Comparison of ENCODE assay signal across 2 mouse cellular contexts in genomic region chr6:121272075-121272800, GRCm38 (mm10).
TF ChIP-seq lines count a peak whose summit lies in the region.

No protein-coding gene starts in this region.

TF ChIP-seq in C2C12, 6 proteins besides CTCF, POLR2A, EP300 and RAD21 (continued from another document):
- TF ChIP-seq USF1 (IDR thresholded peaks at IDR 0.05; ENCODE audit: low read depth) (no peak), CEBPB (IDR thresholded peaks at IDR 0.05; ENCODE audit: low read depth) (no peak)

TF ChIP-seq in myocyte, 11 proteins besides CTCF, POLR2A, EP300 and RAD21 (continued from another document):
- TF ChIP-seq TCF3 (IDR thresholded peaks at IDR 0.05; ENCODE audit: insufficient read length, low read depth) (no peak), REST (IDR thresholded peaks at IDR 0.05; ENCODE audit: insufficient read depth, insufficient read length) (no peak), USF1 (IDR thresholded peaks at IDR 0.05; ENCODE audit: low read depth) (no peak), E2F4 (IDR thresholded peaks at IDR 0.05; ENCODE audit: insufficient read depth) (no peak), MYOG (IDR thresholded peaks at IDR 0.05; ENCODE audit: control insufficient read depth in 1 of 3, insufficient read depth in 1 of 3, insufficient read length in 2 of 3, low read depth in 2 of 3) (no peak), TCF12 (IDR thresholded peaks at IDR 0.05; ENCODE audit: insufficient read depth, poor library complexity, severe bottlenecking) (no peak)
